Mouse (Mus musculus): ENCODE results near the gene Myh3.

The Myh3 gene

GRCm38 (mm10) chr11:67145482-67146408, 67.6 kb downstream of the Myh3 start:
- no peak for DNase-seq

DNA sequence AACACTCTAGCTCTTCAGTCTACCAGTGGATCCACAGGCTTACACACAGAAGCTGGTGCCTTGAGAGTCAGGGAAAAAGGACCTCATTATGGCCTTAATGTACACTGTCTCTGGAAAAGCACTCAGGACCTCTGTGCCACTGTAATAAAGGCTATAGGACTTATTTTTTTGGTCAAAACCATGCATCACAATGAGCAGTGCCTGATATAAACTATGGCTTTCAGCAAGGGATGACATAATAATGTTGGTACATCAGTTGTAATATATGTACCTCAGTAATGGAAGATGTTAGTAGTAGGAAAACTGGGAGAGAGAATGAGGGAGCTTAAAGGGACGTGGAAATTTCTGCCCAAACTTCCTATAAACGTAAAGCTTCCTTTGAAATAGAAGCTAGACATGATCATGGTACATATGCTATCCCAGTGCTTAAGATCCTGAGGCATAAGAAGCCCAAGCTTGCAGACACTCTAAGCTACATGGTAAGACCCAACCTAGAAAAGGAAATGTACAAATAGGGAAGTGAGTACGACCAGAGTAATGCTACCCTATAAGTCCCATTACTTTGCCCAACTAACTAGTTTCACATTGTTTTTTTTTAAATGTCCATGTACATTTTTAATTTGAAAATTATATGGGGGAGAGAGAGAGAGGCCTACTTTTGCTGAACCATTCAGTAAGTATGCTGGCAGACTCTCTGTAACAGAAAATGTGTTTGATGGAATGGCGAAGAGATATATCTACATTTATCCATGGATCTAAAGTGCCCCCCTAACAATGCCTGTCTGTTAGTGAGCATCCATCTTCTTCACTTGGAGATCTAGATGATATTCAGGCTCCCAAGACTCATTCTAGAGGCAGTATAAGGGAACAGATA, 68.5 kb downstream of the Myh3 start:
- no peak for DNase-seq

DNA sequence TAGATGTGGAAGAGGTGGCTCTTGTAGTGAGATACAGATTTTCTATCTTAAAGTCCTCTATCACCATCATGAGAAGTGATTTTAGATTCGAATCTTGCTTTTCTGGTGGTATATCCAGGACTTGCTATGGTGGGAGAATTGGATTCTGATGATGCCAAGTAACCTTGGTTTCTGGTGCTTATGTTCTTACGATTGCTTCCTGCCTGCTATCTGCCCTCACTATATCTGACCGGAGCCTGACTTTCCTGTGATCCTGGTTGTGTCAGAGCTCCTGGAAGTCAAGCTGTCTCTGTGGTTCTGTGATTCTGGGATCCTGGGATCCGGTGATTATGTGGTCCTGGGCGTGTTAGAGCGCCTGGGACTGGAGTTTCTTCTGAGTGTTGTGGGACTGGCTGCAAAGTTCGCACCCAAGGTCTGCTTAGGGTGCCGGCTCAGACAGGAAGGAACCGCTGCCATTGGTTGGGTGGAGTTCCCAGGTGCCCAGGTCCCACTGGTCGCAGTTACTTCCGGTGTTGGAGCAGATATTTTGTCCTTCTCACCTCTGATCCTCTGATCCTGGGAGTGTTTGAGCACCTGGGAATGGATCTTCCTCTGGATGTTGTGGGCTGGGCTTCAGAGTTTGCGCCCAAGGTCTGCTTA, 69.3 kb downstream of the Myh3 start:
- no peak for DNase-seq

DNA sequence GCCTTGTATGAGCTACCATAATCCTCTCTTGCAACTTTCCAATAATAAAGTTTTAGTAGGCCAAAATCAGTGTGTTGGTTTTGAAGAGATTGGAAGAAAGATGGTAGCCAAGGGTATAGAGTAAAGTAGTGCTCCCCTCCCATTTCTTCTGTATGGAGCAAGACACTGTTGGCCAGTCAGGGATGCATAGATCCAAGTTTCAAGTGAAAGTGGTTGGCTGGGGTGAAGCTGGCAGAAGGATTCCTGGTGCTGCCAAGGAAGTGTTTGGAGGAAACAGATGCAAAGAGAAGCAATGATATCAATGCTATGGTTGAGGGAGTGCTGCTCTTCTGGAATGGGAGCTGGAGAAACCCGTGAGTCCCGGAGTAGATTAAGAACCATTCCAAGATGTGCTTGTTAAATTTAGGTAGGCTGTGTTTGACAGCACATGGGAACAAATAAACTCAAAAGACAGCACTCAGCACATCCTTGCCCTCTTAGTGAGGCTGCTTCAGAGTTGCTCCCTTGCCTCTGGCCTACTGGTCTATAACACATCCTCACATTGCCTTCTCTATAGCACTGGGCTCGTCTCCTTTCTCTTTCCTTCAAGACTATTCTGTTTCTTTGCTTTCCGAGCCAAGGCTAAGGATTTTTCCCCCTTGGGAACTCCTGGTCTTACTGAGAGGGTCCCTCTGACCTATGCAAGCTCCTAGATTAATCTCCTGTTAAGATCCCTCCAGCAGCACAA, 70.3 kb downstream of the Myh3 start:
- DNase-seq, result no peak

DNA sequence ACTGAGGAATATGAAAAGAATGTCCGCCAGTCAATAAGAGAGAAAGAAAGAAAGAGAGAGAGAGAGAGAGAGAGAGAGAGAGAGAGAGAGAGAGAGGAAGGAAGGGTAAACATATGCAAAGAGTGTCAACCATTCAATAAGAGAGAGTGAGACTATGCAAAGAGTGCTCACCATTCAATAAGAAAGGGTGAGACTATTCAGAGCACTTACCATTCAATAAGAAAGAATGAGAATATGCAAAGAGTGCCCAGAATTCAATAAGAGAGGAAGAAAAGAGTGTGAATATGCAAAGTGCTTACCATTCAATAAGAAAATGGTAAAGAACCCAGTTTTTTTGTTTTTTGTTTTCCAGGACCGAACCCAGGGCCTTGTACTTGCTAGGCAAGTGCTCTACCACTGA, 72.1 kb downstream of the Myh3 start:
- DNase-seq, result no peak

GRCm38 (mm10) chr11:67151159-67151558, 73.1 kb downstream of the Myh3 start:
- DNase-seq, result no peak
